In the genomic region with DNA sequence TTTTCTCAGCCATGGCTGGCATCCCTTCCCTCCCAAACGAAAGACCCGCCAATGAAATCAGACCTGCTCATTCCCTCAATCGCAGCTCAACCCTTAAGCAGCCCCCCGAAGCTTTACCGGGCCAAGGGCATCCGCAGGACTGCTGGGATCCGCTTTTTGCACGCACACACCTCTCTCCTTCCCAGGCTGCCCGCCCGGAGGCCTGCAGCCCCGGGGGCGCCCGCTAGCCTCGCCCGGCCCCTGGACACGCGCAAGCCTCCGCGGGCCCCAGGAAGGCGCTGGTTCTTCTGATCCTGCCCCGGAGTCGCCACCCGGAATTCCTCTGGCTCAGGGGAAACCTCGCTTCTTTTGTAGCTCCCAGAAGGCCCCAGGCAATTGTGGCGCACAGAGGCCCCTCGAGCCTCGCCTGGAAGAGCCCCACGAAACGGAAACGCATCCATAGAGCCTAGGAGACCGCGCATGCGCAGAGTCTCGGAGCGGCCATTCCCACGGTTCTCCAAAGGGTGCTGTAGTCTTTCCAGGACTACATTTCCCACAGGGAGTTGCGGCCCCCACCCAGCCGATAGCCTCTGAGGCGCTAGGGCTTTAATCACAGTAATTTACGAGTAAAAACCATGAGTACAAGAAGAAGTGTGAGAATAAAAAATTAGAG, we compare ENCODE assay signal across 8 mouse cellular contexts. TPM values are rescaled to one million over a fixed set of nuclear protein-coding genes. Genes with fewer than 3 reads are reported as not detected.
DNase-seq lines count a peak whose midpoint lies in the region; ATAC-seq and TF ChIP-seq lines count a peak whose summit lies in the region.

Gene Zfp334 (minus strand): TSS at position 416 of the 652 bp plus-strand sequence.

- peak within 1 kb of the TSS; percentile 88 for H3K4me3 ChIP-seq in hindbrain, embryonic 13.5 days
- peak within 1 kb of the TSS; percentile 76 for H3K4me3 ChIP-seq in lung, embryonic 14.5 days (ENCODE audit: low read depth, low read length)

- peak within 1 kb of the TSS; percentile 93 for H3K27ac ChIP-seq in hindbrain, embryonic 13.5 days
- H3K27ac ChIP-seq in lung, embryonic 14.5 days (ENCODE audit: low read depth) = peak within 1 kb of the TSS; percentile 71

- peaks cover 25% of the 10 kb centered on the region for H3K4me1 ChIP-seq in hindbrain, embryonic 13.5 days (replicated peaks)
- H3K4me1 ChIP-seq in lung, embryonic 14.5 days (ENCODE audit: insufficient read depth) = 0 out of 2 replicates have a peak, but pooled peaks cover 4% of the 10 kb centered on the region

- DNase-seq in WW6 (ENCODE audit: low read depth, low spot score) = peak; percentile 65
- peak; percentile 99 for DNase-seq in cerebellum, postnatal 14 days
- peak; percentile 93 for DNase-seq in frontal cortex, postnatal 25 days (ENCODE audit: low spot score in 2 of 2)
- DNase-seq in layer of hippocampus, postnatal 10 days (ENCODE audit: low spot score in 2 of 2) = peak; percentile 97
- peak; percentile 99 for DNase-seq in lung, embryonic 14.5 days
- peak; percentile 100 for DNase-seq in retina, embryonic 14.5 days (ENCODE audit: low spot score)
- no peak for DNase-seq in B cell, adult 2 months

- no peak for TF ChIP-seq CTCF in lung, embryonic 14.5 days (IDR thresholded peaks at IDR 0.05; ENCODE audit: low read depth)

- ATAC-seq in hindbrain, embryonic 13.5 days (ENCODE audit: low FRiP score) = peak; percentile 89
- ATAC-seq in lung, embryonic 14.5 days (ENCODE audit: insufficient read depth) = peak; percentile 94

- under 1% methylated on average over 40 of the region's 40 CpGs for WGBS in hindbrain, embryonic 13.5 days
- WGBS in lung, embryonic 14.5 days = under 1% methylated on average over 40 of the region's 40 CpGs

- H3K9me3 ChIP-seq in hindbrain, embryonic 13.5 days = no peaks in the 10 kb centered on the region
- H3K9me3 ChIP-seq in lung, embryonic 14.5 days (ENCODE audit: low read depth, low read length) = no peaks in the 10 kb centered on the region

- H3K36me3 ChIP-seq in hindbrain, embryonic 13.5 days = peaks cover 38% of the 10 kb centered on the region
- peaks cover 40% of the 10 kb centered on the region for H3K36me3 ChIP-seq in lung, embryonic 14.5 days (ENCODE audit: insufficient read depth)

- no peaks in the 10 kb centered on the region for H3K27me3 ChIP-seq in hindbrain, embryonic 13.5 days
- no peaks in the 10 kb centered on the region for H3K27me3 ChIP-seq in lung, embryonic 14.5 days (ENCODE audit: insufficient read depth, low read length)

- H3K9ac ChIP-seq in hindbrain, embryonic 13.5 days = peak within 1 kb of the TSS; percentile 97
- H3K9ac ChIP-seq in lung, embryonic 14.5 days = peak within 1 kb of the TSS; percentile 89

- H3K4me2 ChIP-seq in hindbrain, embryonic 13.5 days = peak within 1 kb of the TSS; percentile 73
- H3K4me2 ChIP-seq in lung, embryonic 14.5 days = peak within 1 kb of the TSS; percentile 72

RNA-seq across cellular contexts. Expression of gene Zfp334, which starts in this region (rescaled TPM):
- 10.8 and 11.3 TPM in 2 replicates for polyA plus RNA-seq in hindbrain, embryonic 13.5 days (2015; fragmentation: Nextera tagmentation; extraction: Ambion mirVana)
- total RNA-seq in layer of hippocampus, postnatal 10 days (2021) = 10 to 100 TPM; 13.3 to 13.4 TPM
- polyA plus RNA-seq in lung, embryonic 14.5 days (2014; fragmentation: Nextera tagmentation; extraction: Ambion mirVana) = 10.9 and 12.0 TPM in 2 replicates

Comparison
In these comparisons a context has a peak if more than half of its experiments do, and no peak if none do; other contexts are left out.
1. DNase-seq: peak in WW6 (single experiment), cerebellum, postnatal 14 days (2 of 2), frontal cortex, postnatal 25 days (2 of 2), layer of hippocampus, postnatal 10 days (2 of 2), lung, embryonic 14.5 days (single experiment) and retina, embryonic 14.5 days (single experiment); none in B cell, adult 2 months (0 of 2).